27 mouse cellular contexts compared by ENCODE assay signal in genomic region chr16:89876079-89876478, GRCm38 (mm10).
DNase-seq lines count a peak whose midpoint lies in the region; ATAC-seq and TF ChIP-seq lines count a peak whose summit lies in the region.
"Had no signal": no experiment of that assay in that cellular context is flagged by ENCODE, and none has a peak within 500 bp of the region (broad histone marks: within the 10 kb centered on the region; RNA-seq: fewer than 3 reads in every experiment).

No protein-coding gene starts in this region.

- no peak for DNase-seq in lung, postnatal 0 days (ENCODE audit: low spot score)
- DNase-seq in lung, adult 2 months: no peak
- peak; percentile 41 for DNase-seq in lung, postnatal 36 days
- DNase-seq in lung, postnatal 4 days: no peak
- DNase-seq in MEL (ENCODE audit: low read depth, low spot score): peak; percentile 12
- no peak for DNase-seq in hindbrain, postnatal 0 days (ENCODE audit: low spot score)
- DNase-seq: adrenal gland, adult 2 months; adrenal gland, postnatal 10 days; adrenal gland, postnatal 25 days; B cell, adult 2 months; cerebellum, adult 11 months; cerebellum, adult 18-20 months; cerebellum, adult 8-10 months; cerebellum, adult 9-11 months; cerebellum, postnatal 14 days; cerebellum, postnatal 36 days; embryo, embryonic 11 days; forebrain, postnatal 0 days had no signal

- TF ChIP-seq POLR2A in lung, adult 2 months (IDR thresholded peaks at IDR 0.05; ENCODE audit: borderline replicate concordance, extremely low read depth, low read depth, low read length): no peak
- no peak for TF ChIP-seq POLR2A in MEL (IDR thresholded peaks at IDR 0.05; ENCODE audit: control insufficient read depth in 1 of 2, insufficient read depth in 1 of 2, low read depth in 1 of 2, low read length in 2 of 2, poor library complexity in 1 of 2)

- no peaks in the 10 kb centered on the region for H3K36me3 ChIP-seq in lung, postnatal 0 days (ENCODE audit: insufficient read depth, low read length)
- H3K36me3 ChIP-seq in MEL (ENCODE audit: control insufficient read depth in 1 of 2, insufficient read depth in 2 of 2, low read length in 2 of 2): peaks cover 0 to 6% of the 10 kb centered on the region in 2 experiments; a peak in 2 of 4 replicates
- H3K36me3 ChIP-seq in hindbrain, postnatal 0 days (ENCODE audit: insufficient read depth, low read length): no peaks in the 10 kb centered on the region
- H3K36me3 ChIP-seq: G1E had no signal

- no peaks in the 10 kb centered on the region for H3K4me1 ChIP-seq in lung, postnatal 0 days (ENCODE audit: insufficient read depth, low read depth, low read length)
- no peaks in the 10 kb centered on the region; the same call in 1 of the 2 replicates for H3K4me1 ChIP-seq in lung, adult 2 months (ENCODE audit: control insufficient read depth, insufficient read depth, low read length)
- peaks cover 0 to 18% of the 10 kb centered on the region in 2 experiments for H3K4me1 ChIP-seq in MEL (ENCODE audit: control insufficient read depth in 1 of 2, insufficient read depth in 2 of 2, low read length in 2 of 2)
- H3K4me1 ChIP-seq in hindbrain, postnatal 0 days (ENCODE audit: insufficient read depth, low read length): no peaks in the 10 kb centered on the region

- no peak overlapping the region for H3K27ac ChIP-seq in lung, postnatal 0 days (ENCODE audit: low read length)
- no peak overlapping the region for H3K27ac ChIP-seq in MEL (ENCODE audit: control insufficient read depth, low read depth, low read length)
- no peak overlapping the region for H3K27ac ChIP-seq in hindbrain, postnatal 0 days
- H3K27ac ChIP-seq: embryonic facial prominence, embryonic 13.5 days; embryonic facial prominence, embryonic 15.5 days; forebrain, embryonic 10.5 days; forebrain, embryonic 13.5 days; forebrain, embryonic 15.5 days had no signal

- no peak for TF ChIP-seq EP300 in lung, postnatal 0 days (IDR thresholded peaks at IDR 0.05)
- TF ChIP-seq EP300 in MEL (IDR thresholded peaks at IDR 0.05; ENCODE audit: low read depth in 1 of 2, low read length in 2 of 2): peak in 1 of 2 experiments; percentile 14; a peak in 1 of 4 replicates

- H3K9ac ChIP-seq in lung, postnatal 0 days (replicated peaks; ENCODE audit: low read depth): no peak overlapping the region
- no peak overlapping the region for H3K9ac ChIP-seq in MEL (ENCODE audit: control insufficient read depth, low read depth, low read length, poor library complexity, severe bottlenecking)
- H3K9ac ChIP-seq in hindbrain, postnatal 0 days (replicated peaks; ENCODE audit: low read length): no peak overlapping the region
- H3K9ac ChIP-seq: embryonic facial prominence, embryonic 13.5 days; embryonic facial prominence, embryonic 15.5 days; forebrain, embryonic 13.5 days; forebrain, embryonic 15.5 days; forebrain, postnatal 0 days had no signal

- WGBS in lung, postnatal 0 days: 64% methylated on average over 3 of the region's 3 CpGs
- 70% methylated on average over 3 of the region's 3 CpGs for WGBS in lung, adult 2 months
- 95% methylated on average over 3 of the region's 3 CpGs for WGBS in hindbrain, postnatal 0 days

- no peak overlapping the region for H3K4me2 ChIP-seq in lung, postnatal 0 days (replicated peaks; ENCODE audit: low read depth, low read length)
- no peak overlapping the region for H3K4me2 ChIP-seq in hindbrain, postnatal 0 days (ENCODE audit: low read depth, low read length)
- H3K4me2 ChIP-seq: embryonic facial prominence, embryonic 13.5 days; embryonic facial prominence, embryonic 15.5 days; forebrain, embryonic 13.5 days; forebrain, embryonic 15.5 days had no signal

- H3K27me3 ChIP-seq in lung, postnatal 0 days (replicated peaks; ENCODE audit: insufficient read depth, low read length): no peaks in the 10 kb centered on the region
- H3K27me3 ChIP-seq in MEL (ENCODE audit: control insufficient read depth in 1 of 2, insufficient read depth in 2 of 2, low read length in 2 of 2): no peaks in the 10 kb centered on the region
- H3K27me3 ChIP-seq in hindbrain, postnatal 0 days (ENCODE audit: insufficient read depth, low read length): no peaks in the 10 kb centered on the region
- H3K27me3 ChIP-seq: CH12.LX; embryonic facial prominence, embryonic 13.5 days; embryonic facial prominence, embryonic 15.5 days; forebrain, embryonic 13.5 days; forebrain, embryonic 15.5 days had no signal

- H3K79me2 ChIP-seq in MEL (ENCODE audit: control insufficient read depth, insufficient read depth, low read length, poor library complexity): no peaks in the 10 kb centered on the region

- H3K4me3 ChIP-seq in lung, postnatal 0 days (ENCODE audit: low read depth, low read length): no peak overlapping the region
- H3K4me3 ChIP-seq in lung, adult 2 months (replicated peaks; ENCODE audit: extremely low read depth, low read depth, low read length): no peak overlapping the region
- H3K4me3 ChIP-seq in MEL (ENCODE audit: control insufficient read depth in 1 of 2, insufficient read depth in 1 of 2, low read depth in 2 of 2, low read length in 2 of 2): no peak overlapping the region
- H3K4me3 ChIP-seq in hindbrain, postnatal 0 days (ENCODE audit: low read length): no peak overlapping the region
- H3K4me3 ChIP-seq: embryonic facial prominence, embryonic 13.5 days; embryonic facial prominence, embryonic 15.5 days; erythroblast, embryonic 14.5 days; forebrain, embryonic 10.5 days; forebrain, embryonic 13.5 days; forebrain, embryonic 15.5 days had no signal

- H3K9me3 ChIP-seq in lung, postnatal 0 days (ENCODE audit: low read length): no peaks in the 10 kb centered on the region
- H3K9me3 ChIP-seq in MEL (replicated peaks; ENCODE audit: insufficient read depth, low read length): no peaks in the 10 kb centered on the region
- H3K9me3 ChIP-seq in hindbrain, postnatal 0 days (ENCODE audit: low read length): no peaks in the 10 kb centered on the region
- H3K9me3 ChIP-seq: embryonic facial prominence, embryonic 13.5 days; forebrain, embryonic 13.5 days; forebrain, embryonic 15.5 days had no signal

- peak; percentile 53; the same call in 1 of the 2 replicates for ATAC-seq in lung, postnatal 0 days
- no peak for ATAC-seq in hindbrain, postnatal 0 days
- ATAC-seq: CD4-positive, CD25-positive, alpha-beta regulatory T cell, adult 4 months; forebrain, embryonic 13.5 days; forebrain, embryonic 15.5 days; forebrain, postnatal 0 days had no signal

- no peak for TF ChIP-seq CTCF in lung, postnatal 0 days (IDR thresholded peaks at IDR 0.05)
- no peak for TF ChIP-seq CTCF in lung, adult 2 months (IDR thresholded peaks at IDR 0.05; ENCODE audit: insufficient read depth, low read length)
- TF ChIP-seq CTCF in MEL (IDR thresholded peaks at IDR 0.05 in 2 of 3, conservative IDR thresholded peaks at IDR 0.05 in 1 of 3; ENCODE audit: control insufficient read depth in 1 of 3, insufficient read depth in 1 of 3, low read depth in 2 of 3, low read length in 3 of 3, poor library complexity in 1 of 3, severe bottlenecking in 1 of 3): no peak
- no peak for TF ChIP-seq CTCF in hindbrain, postnatal 0 days (IDR thresholded peaks at IDR 0.05; ENCODE audit: low read depth)

- TF ChIP-seq RAD21 in MEL (IDR thresholded peaks at IDR 0.05; ENCODE audit: low read depth, low read length): no peak

TF ChIP-seq in MEL, 35 proteins besides CTCF, POLR2A, EP300 and RAD21:
- TF ChIP-seq GATA1 (IDR thresholded peaks at IDR 0.05; ENCODE audit: low read depth, low read length) (peak; percentile 37; the same call in 1 of the 2 replicates), MYC (IDR thresholded peaks at IDR 0.05; ENCODE audit: low read depth, low read length) (0 out of 2 replicates have a peak, but pooled peaks have one; percentile 36), ZNF384 (IDR thresholded peaks at IDR 0.05; ENCODE audit: low read depth, low read length) (peak; percentile 80), SIN3A (IDR thresholded peaks at IDR 0.05; ENCODE audit: low read length) (peak; percentile 49; the same call in 1 of the 2 replicates), HCFC1 (IDR thresholded peaks at IDR 0.05; ENCODE audit: low read depth, low read length) (no peak), MXI1 (IDR thresholded peaks at IDR 0.05; ENCODE audit: low read depth, low read length) (no peak; the same call in 1 of the 2 replicates), MAX (IDR thresholded peaks at IDR 0.05; ENCODE audit: low read length) (peak; percentile 51; the same call in 1 of the 2 replicates), TCF12 (IDR thresholded peaks at IDR 0.05; ENCODE audit: low read depth, low read length) (peak; percentile 20; the same call in 1 of the 2 replicates), ETS1 (IDR thresholded peaks at IDR 0.05; ENCODE audit: low read depth, low read length) (peak; percentile 70), TBP (IDR thresholded peaks at IDR 0.05; ENCODE audit: low read depth, low read length) (no peak), USF1 (IDR thresholded peaks at IDR 0.05; ENCODE audit: low read depth, low read length) (peak; percentile 41; the same call in 1 of the 2 replicates)

Comparison
In these comparisons a context has a peak if more than half of its experiments do, and no peak if none do; other contexts are left out.
1. DNase-seq: peak in lung, postnatal 36 days (single experiment) and MEL (single experiment); none in lung, postnatal 0 days (single experiment), lung, adult 2 months (single experiment), lung, postnatal 4 days (0 of 2) and hindbrain, postnatal 0 days (single experiment).